ENCODE assay signal across 8 mouse cellular contexts in genomic region chr17:90501023-90501675, GRCm38 (mm10).
DNase-seq lines count a peak whose midpoint lies in the region; ATAC-seq lines count a peak whose summit lies in the region.

No protein-coding gene starts in this region.

- ATAC-seq in frontal cortex, adult (ENCODE audit: low TSS enrichment): peak; percentile 48

- peak; percentile 16 to 76 for DNase-seq in adrenal gland, adult (ENCODE audit: inconsistent age in 2 of 2, low spot score in 1 of 2)
- no peak for DNase-seq in adrenal gland, postnatal 4 days (ENCODE audit: low spot score in 2 of 2)
- peak; percentile 40 for DNase-seq in ES-CJ7 (ENCODE audit: low read depth, low spot score)
- DNase-seq in cerebellum, adult 8-10 months: peak; percentile 81
- peak; percentile 71 to 72 for DNase-seq in kidney, postnatal 4 days
- peak; percentile 42 for DNase-seq in lung, postnatal 10 days
- peak; percentile 53 for DNase-seq in retina, postnatal 7 days (ENCODE audit: low read depth, low spot score)

Comparison
In these comparisons a context has a peak if more than half of its experiments do, and no peak if none do; other contexts are left out.
1. DNase-seq: peak in adrenal gland, adult (2 of 2), ES-CJ7 (single experiment), cerebellum, adult 8-10 months (single experiment), kidney, postnatal 4 days (2 of 2), lung, postnatal 10 days (single experiment) and retina, postnatal 7 days (single experiment); none in adrenal gland, postnatal 4 days (0 of 2).